Mouse (Mus musculus): ENCODE data around the gene Gtf2ird2.

Gene Gtf2ird2

GRCm38 (mm10) chr5:134236241-134236640 is 52.4 kb downstream of the Gtf2ird2 start:
- no peak for DNase-seq (ENCODE audit: low spot score)

- DNase-seq (ENCODE audit: low spot score), result no peak
Observed at GRCm38 (mm10) chr5:134236796-134237195, 53.0 kb downstream of the Gtf2ird2 start.

DNA sequence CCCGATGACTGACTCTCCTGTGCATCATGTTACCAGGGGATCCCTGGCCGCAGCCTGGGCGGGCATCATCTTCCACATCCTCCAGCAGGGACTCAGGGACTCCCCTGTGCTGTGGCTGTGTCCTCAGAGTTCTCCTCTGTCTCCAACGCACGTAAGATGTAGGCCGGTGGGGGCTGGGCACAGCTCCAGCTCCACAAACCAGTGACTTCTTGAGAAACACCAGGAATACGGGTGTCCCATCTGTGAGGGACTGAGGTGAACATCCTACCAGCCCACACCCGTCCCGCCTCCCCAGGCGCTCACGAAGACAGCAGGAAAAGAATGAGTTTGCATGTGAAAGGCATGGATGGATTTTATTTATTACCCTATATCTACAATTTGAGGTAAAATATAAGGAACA is 53.7 kb downstream of the Gtf2ird2 start:
- DNase-seq (ENCODE audit: low spot score), result no peak

- no peak for DNase-seq (ENCODE audit: low spot score)
Observed at GRCm38 (mm10) chr5:134237936-134238760, 54.3 kb downstream of the Gtf2ird2 start.

DNA sequence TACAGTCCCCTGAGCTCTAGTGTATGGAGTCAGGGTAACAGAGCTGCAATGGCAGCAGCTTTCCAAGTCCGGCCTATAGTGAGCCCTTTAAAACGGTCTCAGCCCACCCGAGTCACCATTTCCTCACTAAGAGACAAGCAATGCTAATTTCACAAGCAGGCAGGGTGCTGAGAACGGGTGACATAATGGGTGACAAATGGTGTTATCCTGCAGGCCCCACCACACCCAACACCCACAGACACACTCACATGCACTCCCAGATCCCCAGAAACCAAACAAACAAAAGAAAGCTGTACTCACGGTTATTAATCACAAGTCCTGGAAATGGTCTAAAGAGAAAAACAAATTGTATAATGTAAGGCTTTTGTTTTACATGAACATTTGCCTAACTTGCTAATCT is 58.0 kb downstream of the Gtf2ird2 start:
- no peak for DNase-seq (ENCODE audit: low spot score)

DNA sequence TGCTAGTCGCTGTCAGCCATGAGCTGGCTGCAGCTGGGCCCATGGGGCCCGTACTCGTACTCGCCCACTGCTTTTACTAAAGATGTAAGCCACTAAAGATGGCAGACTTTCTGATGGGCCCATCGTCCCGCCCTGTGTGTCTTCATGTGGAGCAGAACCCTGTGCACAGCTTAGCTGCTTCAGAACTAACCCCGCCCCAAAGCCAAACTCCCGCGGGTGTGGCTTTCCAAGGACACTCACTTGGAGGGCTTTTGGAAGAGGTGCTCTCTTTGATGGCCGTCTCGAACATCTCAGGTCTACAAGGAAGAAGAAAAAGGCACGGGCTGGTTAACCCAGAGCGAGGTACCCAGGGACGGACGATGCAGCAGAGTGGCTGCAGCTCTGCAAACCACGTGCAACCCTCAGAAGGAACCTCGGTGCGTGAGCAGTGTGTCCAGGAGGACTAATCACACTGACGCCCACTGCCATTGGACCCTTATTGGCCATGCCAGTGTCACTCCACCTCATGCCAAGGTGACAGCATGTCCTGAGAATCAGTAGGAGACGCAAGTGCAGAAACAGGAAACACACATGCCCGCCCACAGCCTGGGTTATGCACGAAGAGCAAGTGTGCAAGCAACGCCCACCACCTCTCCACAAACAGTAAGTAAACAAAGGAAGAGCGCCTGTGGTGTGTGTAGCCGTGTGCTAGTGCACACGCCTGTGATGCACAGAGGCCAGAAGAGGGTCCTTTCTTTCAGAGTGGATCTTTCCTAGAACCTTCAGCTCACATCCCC is 60.0 kb downstream of the Gtf2ird2 start:
- no peak for DNase-seq (ENCODE audit: low spot score)

- DNase-seq (ENCODE audit: low spot score), result no peak
Observed at GRCm38 (mm10) chr5:134244890-134245289, 61.1 kb downstream of the Gtf2ird2 start.

GRCm38 (mm10) chr5:134246146-134246545 is 62.3 kb downstream of the Gtf2ird2 start:
- DNase-seq (ENCODE audit: low spot score), result no peak

- DNase-seq (ENCODE audit: low spot score), result no peak
Observed at GRCm38 (mm10) chr5:134248608-134249244, 64.9 kb downstream of the Gtf2ird2 start.

- DNase-seq (ENCODE audit: low spot score), result no peak
Observed at GRCm38 (mm10) chr5:134249245-134249649, 65.4 kb downstream of the Gtf2ird2 start.

DNA sequence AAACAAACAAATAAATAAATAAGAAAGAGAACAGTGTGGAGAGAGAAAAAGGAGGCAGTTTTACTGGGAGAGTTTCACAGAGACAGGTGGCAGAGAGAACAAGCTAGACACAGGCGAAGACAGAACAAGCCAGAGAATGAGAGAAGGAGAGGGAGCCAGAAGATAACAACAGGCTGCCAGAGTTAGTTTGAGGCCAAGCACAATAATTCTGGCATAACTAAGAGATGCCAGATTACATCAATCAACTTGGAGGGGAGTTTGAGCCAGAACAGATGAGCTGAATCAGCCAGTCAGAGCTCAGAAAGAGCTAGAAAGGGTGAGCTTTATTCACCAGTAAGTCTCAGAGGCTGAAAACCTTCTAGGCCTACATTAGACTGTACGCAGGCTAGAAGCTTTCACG is 66.8 kb downstream of the Gtf2ird2 start:
- no peak for DNase-seq (ENCODE audit: low spot score)

GRCm38 (mm10) chr5:134251083-134251482 is 67.3 kb downstream of the Gtf2ird2 start:
- no peak for DNase-seq (ENCODE audit: low spot score)

GRCm38 (mm10) chr5:134253806-134254205 is 70.0 kb downstream of the Gtf2ird2 start:
- no peak for DNase-seq (ENCODE audit: low spot score)

DNA sequence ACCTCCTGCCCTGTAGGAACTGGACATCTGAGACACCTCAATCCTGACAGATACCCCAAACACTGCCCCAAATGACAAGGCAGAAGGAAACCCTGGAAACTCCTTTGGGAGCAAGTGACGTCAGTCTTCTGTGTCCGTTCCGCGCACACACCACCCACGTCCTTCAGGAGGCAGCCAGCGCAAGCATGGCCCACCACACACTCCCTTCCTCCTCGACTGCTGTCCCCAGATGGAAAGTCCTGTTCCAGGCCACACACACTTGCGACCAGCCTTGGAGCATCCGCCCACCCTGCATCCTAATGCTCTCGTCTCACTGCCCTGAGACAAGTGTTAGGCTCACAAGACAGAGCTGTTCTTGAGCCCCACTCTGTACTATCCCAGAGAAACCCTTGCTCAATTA is 71.5 kb downstream of the Gtf2ird2 start:
- no peak for DNase-seq (ENCODE audit: low spot score)

- DNase-seq (ENCODE audit: low spot score), result no peak
Observed at GRCm38 (mm10) chr5:134257349-134258031, 73.7 kb downstream of the Gtf2ird2 start.

- no peak for DNase-seq (ENCODE audit: low spot score)
Observed at GRCm38 (mm10) chr5:134258395-134258794, 74.6 kb downstream of the Gtf2ird2 start.

DNA sequence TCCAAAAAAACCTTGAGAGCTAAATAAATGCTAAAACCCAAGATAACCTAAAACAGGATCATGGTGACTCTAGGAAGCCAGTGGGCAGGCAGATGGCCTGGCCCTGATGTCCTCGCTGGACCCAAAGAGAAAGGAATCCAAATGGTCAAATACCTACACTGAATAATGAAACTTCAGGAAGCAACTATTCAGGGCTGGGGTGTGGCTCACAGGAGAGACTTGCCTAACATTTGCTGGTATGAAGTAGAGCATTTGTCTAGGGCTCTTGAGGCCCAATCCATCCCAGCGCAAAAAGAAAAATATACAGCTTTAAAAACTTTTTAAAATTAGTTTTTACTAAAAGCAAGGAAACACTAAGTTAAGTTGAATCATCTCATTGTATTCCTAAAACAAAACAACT is 75.1 kb downstream of the Gtf2ird2 start:
- DNase-seq (ENCODE audit: low spot score), result no peak

GRCm38 (mm10) chr5:134260001-134260636 is 76.3 kb downstream of the Gtf2ird2 start:
- no peak for DNase-seq (ENCODE audit: low spot score)

GRCm38 (mm10) chr5:134265890-134266289 is 82.1 kb downstream of the Gtf2ird2 start:
- DNase-seq (ENCODE audit: low spot score), result no peak

DNA sequence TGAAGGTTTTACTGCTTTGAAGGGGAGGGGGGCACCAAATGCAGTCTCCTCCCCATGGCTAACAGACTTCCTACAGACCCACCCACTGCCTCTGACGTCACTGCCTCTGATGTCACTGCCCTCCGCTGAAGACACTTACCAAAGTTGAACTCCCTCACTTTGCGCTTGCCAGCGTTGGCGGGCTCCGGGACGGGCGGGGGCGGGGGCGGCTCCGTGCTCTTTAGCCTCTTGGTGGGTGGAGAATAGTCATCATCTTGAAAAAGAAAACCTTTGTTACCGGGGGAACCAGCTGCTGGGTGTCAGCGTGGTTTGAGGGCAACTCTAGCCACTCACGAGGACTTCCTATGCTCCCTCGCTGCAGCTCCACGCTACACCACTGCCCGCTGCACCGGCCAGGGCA is 82.6 kb downstream of the Gtf2ird2 start:
- no peak for DNase-seq (ENCODE audit: low spot score)

GRCm38 (mm10) chr5:134268751-134269150 is 84.9 kb downstream of the Gtf2ird2 start:
- DNase-seq (ENCODE audit: low spot score), result no peak

- no peak for DNase-seq (ENCODE audit: low spot score)
Observed at GRCm38 (mm10) chr5:134269751-134270150, 85.9 kb downstream of the Gtf2ird2 start.

Measured in ovary, postnatal 10 days (tissue).